Mouse (Mus musculus) CH12.LX (cell line): Measurements from ENCODE around the gene Cdca7. TPM values are rescaled to one million over a fixed set of nuclear protein-coding genes. Genes with fewer than 3 reads are reported as not detected.

Experiments used
- DNase-seq: peaks from one replicate; pipeline ENCODE4 v3.0.0-alpha.2; 2013; ENCODE audit errors: extremely low read depth
- H3K27ac ChIP-seq: 2 replicates; pipeline ENCODE4 v1.5.1; 2012; ENCODE audit warnings: low read depth, mild to moderate bottlenecking, control low read depth, moderate library complexity; ENCODE audit not compliant: insufficient read depth
- H3K27me3 ChIP-seq: replicated peaks from 2 replicates; pipeline ENCODE3; 2012; ENCODE audit warnings: inconsistent platforms
- H3K36me3 ChIP-seq, 2 experiments: replicated peaks in 1 of 2; 2 replicates each; pipeline versions ENCODE3 to v1.6.1; 2012; ENCODE audit warnings: inconsistent platforms in 1 of 2, low read length in 1 of 2, mild to moderate bottlenecking in 1 of 2, mixed read lengths in 1 of 2, moderate library complexity in 1 of 2; ENCODE audit not compliant: control insufficient read depth in 1 of 2, insufficient read depth in 1 of 2
- H3K4me1 ChIP-seq, 2 experiments: 2 replicates each; pipeline ENCODE4 v1.6.1; 2012; ENCODE audit warnings: inconsistent platforms in 1 of 2, moderate library complexity in 1 of 2; ENCODE audit not compliant: insufficient read depth in 2 of 2, control insufficient read depth in 1 of 2
- H3K4me2 ChIP-seq: 2 replicates; pipeline ENCODE4 v1.6.1; 2012; ENCODE audit warnings: low read depth, mild to moderate bottlenecking, control low read depth; ENCODE audit not compliant: poor library complexity, insufficient read depth, severe bottlenecking
- H3K4me3 ChIP-seq, 3 experiments: fragments of 150-350 bp in 1 of 3; sonication (generic) in 1 of 3; replicated peaks in 1 of 3; 2 replicates each; pipeline versions ENCODE3 to v1.5.1; 2011 to 2012; ENCODE audit warnings: low read depth in 2 of 3, low read length in 2 of 3, mild to moderate bottlenecking in 2 of 3, moderate library complexity in 2 of 3, control low read depth in 1 of 3, improper control_type of control experiment in 1 of 3, inconsistent platforms in 1 of 3, mixed read lengths in 1 of 3; ENCODE audit not compliant: poor library complexity in 1 of 3
- H3K79me2 ChIP-seq: replicated peaks from 2 replicates; pipeline ENCODE4 v1.6.1; 2012; ENCODE audit warnings: mild to moderate bottlenecking, moderate library complexity; ENCODE audit not compliant: control insufficient read depth, poor library complexity, insufficient read depth, severe bottlenecking; ENCODE audit errors: extremely low read depth
- H3K9ac ChIP-seq: 2 replicates; pipeline ENCODE4 v1.6.1; 2012; ENCODE audit warnings: low read depth, mild to moderate bottlenecking, control low read depth, moderate library complexity; ENCODE audit not compliant: insufficient read depth
- H3K9me3 ChIP-seq: replicated peaks from 2 replicates; pipeline ENCODE3; 2012; ENCODE audit warnings: low read length, inconsistent platforms, mixed read lengths
- E2F4 ChIP-seq: IDR thresholded peaks from 2 replicates; pipeline ENCODE4 v1.6.1; 2011; ENCODE audit warnings: low read depth, low read length, improper control_type of control experiment; ENCODE audit not compliant: insufficient replicate concordance
- ELF1 ChIP-seq: IDR thresholded peaks from 2 replicates; pipeline ENCODE4 v1.6.1; 2014; ENCODE audit warnings: low read depth, mild to moderate bottlenecking, inconsistent platforms, low read length, improper control_type of control experiment
- ETS1 ChIP-seq: conservative IDR thresholded peaks from 2 replicates; pipeline ENCODE4 v1.6.1; 2012; ENCODE audit warnings: low read depth, mild to moderate bottlenecking, inconsistent platforms, low read length, improper control_type of control experiment, moderate library complexity
- GABPA ChIP-seq: IDR thresholded peaks from 2 replicates; pipeline ENCODE4 v1.6.1; 2012; ENCODE audit warnings: low read depth, low read length, improper control_type of control experiment, inconsistent platforms; ENCODE audit not compliant: insufficient replicate concordance
- IRF4 ChIP-seq: IDR thresholded peaks from 2 replicates; pipeline ENCODE4 v1.6.1; 2014; ENCODE audit warnings: low read depth, mild to moderate bottlenecking, inconsistent platforms, low read length, improper control_type of control experiment
- JUN ChIP-seq: IDR thresholded peaks from 2 replicates; pipeline ENCODE4 v1.6.1; 2011; ENCODE audit warnings: low read depth, mild to moderate bottlenecking, low read length, improper control_type of control experiment, moderate library complexity; ENCODE audit not compliant: insufficient read depth
- KAT2A ChIP-seq: IDR thresholded peaks from 2 replicates; pipeline ENCODE4 v1.6.1; 2012; ENCODE audit warnings: low read length, improper control_type of control experiment, inconsistent platforms; ENCODE audit not compliant: insufficient replicate concordance
- MAFK ChIP-seq: IDR thresholded peaks from 2 replicates; pipeline ENCODE4 v1.6.1; 2011; ENCODE audit warnings: low read length, improper control_type of control experiment; ENCODE audit not compliant: insufficient replicate concordance
- MAX ChIP-seq: IDR thresholded peaks from 2 replicates; pipeline ENCODE4 v1.6.1; 2011; ENCODE audit warnings: low read length, improper control_type of control experiment
- MAZ ChIP-seq: IDR thresholded peaks from 2 replicates; pipeline ENCODE4 v1.6.1; 2012; ENCODE audit warnings: low read depth, mild to moderate bottlenecking, inconsistent platforms, low read length, improper control_type of control experiment, moderate library complexity
- MEF2A ChIP-seq: IDR thresholded peaks from 2 replicates; pipeline ENCODE4 v1.6.1; 2014; ENCODE audit warnings: low read depth, mild to moderate bottlenecking, inconsistent platforms, low read length, improper control_type of control experiment, borderline replicate concordance
- MYC ChIP-seq: IDR thresholded peaks from 2 replicates; pipeline ENCODE4 v1.6.1; 2011; ENCODE audit warnings: low read depth, mild to moderate bottlenecking, improper control_type of control experiment, low read length
- RCOR1 ChIP-seq: conservative IDR thresholded peaks from 2 replicates; pipeline ENCODE4 v1.6.1; 2012; ENCODE audit warnings: low read depth, mild to moderate bottlenecking, inconsistent platforms, low read length, improper control_type of control experiment
- SMC3 ChIP-seq: IDR thresholded peaks from 2 replicates; pipeline ENCODE4 v1.6.1; 2011; ENCODE audit warnings: low read depth, low read length, improper control_type of control experiment
- TCF12 ChIP-seq: IDR thresholded peaks from 2 replicates; pipeline ENCODE4 v1.6.1; 2014; ENCODE audit warnings: low read depth, mild to moderate bottlenecking, inconsistent platforms, low read length, improper control_type of control experiment
- ZKSCAN1 ChIP-seq: IDR thresholded peaks from 2 replicates; pipeline ENCODE4 v1.6.1; 2012; ENCODE audit warnings: low read depth, inconsistent platforms, low read length, improper control_type of control experiment, borderline replicate concordance
- ZMIZ1 ChIP-seq: IDR thresholded peaks from 2 replicates; pipeline ENCODE4 v1.6.1; 2012; ENCODE audit warnings: low read depth, mild to moderate bottlenecking, inconsistent platforms, low read length, improper control_type of control experiment
- dilution Hi-C: fragments of 300-500 bp; cut with MboI; formaldehyde crosslinking; loops from 2 replicates; pipeline ENCODE4 v1.14.3; 2020; ENCODE audit warnings: low sequenced_read_pairs; ENCODE audit not compliant: extremely low pct_unique_long_range_greater_than_20kb, extremely low pct_ligation_motif_present
- in situ Hi-C: fragments of 300-500 bp; cut with MboI; formaldehyde crosslinking; loops from 3 replicates; pipeline ENCODE4 v1.14.3; 2019; ENCODE audit warnings: low sequenced_read_pairs, low pct_ligation_motif_present, low pct_unique_long_range_greater_than_20kb, mixed read lengths
- polyA plus RNA-seq: library from polyadenylated mRNA; unstranded; fragments of >175 nt; gene quantifications from 2 replicates; pipeline ENCODE4 v1.2.1, GENCODE M21; 2012; ENCODE audit warnings: low read depth; ENCODE audit not compliant: insufficient read length
- total RNA-seq, 2 experiments: library from RNA; depleted of rRNA; stranded (reverse); fragments of 300-350 nt in 1 of 2; fragments of >200 nt in 1 of 2; gene quantifications; 2 replicates each; pipeline ENCODE4 v1.2.3; 2012 to 2014

The Cdca7 gene
- total and polyA plus RNA-seq, 3 experiments = 83.5 to 202 (median 114) TPM

DNA sequence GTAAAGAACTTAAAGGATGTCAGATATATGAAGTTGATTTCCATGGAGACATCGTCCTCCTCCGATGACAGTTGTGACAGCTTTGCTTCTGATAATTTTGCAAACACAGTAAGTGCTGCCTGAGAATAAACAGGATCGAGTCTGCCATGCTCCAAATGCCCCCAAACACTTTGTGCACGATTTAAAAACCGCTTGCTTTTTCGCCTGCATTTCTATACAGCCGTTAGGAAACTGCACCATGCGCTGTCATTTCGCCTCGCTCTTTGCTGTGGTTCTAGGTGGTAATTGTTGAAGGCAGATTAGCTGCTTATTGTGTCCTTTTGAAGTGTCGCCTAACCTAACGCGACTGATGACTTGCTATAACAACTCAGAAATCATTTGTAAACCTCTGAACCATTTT, 3.0 kb downstream of the Cdca7 start:
- no peak for DNase-seq
- H3K4me1 ChIP-seq = peaks cover 12 to 44% of the 10 kb centered on the region in 2 experiments
- in situ Hi-C loops = no loop called here
- H3K36me3 ChIP-seq = peaks cover 33 to 57% of the 10 kb centered on the region in 2 experiments
- H3K27me3 ChIP-seq = no peaks in the 10 kb centered on the region
- no peak overlapping the region for H3K4me2 ChIP-seq
- H3K27ac ChIP-seq = no peak overlapping the region
- H3K9ac ChIP-seq = no peak overlapping the region
- H3K9me3 ChIP-seq = no peaks in the 10 kb centered on the region
- TF ChIP-seq RCOR1 (no peak), ZKSCAN1 (no peak), ZMIZ1 (no peak), TCF12 (no peak), MYC (no peak)
- dilution Hi-C loops = no loop called here
- peaks cover 40% of the 10 kb centered on the region for H3K79me2 ChIP-seq
- H3K4me3 ChIP-seq = no peak overlapping the region

DNA sequence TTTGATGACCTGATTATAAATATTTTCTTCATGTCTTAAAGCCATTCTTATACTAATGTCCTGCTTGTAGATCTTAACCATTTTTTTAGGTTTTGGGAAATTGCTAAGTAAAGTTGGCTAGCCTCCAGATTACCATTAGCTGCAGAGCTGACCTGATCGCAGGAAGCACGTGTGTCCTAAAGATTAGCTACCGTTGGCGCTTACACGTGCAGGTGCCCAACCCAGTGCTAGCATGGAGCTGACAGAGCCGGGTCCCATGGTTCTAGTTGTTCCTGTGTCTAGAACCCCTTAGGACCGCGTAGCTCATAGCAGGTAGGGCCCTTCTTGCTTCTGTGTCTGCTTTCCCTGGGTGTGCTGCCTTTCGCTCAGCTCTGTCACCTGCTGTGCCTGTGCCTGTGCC, 3.9 kb downstream of the Cdca7 start:
- H3K4me3 ChIP-seq = no peak overlapping the region
- dilution Hi-C loops (no loop called here), in situ Hi-C loops (no loop called here)
- TF ChIP-seq ETS1 (no peak), IRF4 (no peak), GABPA (no peak), E2F4 (no peak), MAZ (no peak), MAFK (no peak), SMC3 (no peak), KAT2A (no peak), MEF2A (no peak), JUN (no peak), ELF1 (no peak), MAX (no peak)
- DNase-seq = no peak
- H3K9ac ChIP-seq = no peak overlapping the region
- peaks cover 40 to 66% of the 10 kb centered on the region in 2 experiments for H3K36me3 ChIP-seq
- H3K27ac ChIP-seq = no peak overlapping the region
- H3K9me3 ChIP-seq = no peaks in the 10 kb centered on the region
- H3K4me2 ChIP-seq = no peak overlapping the region
- no peaks in the 10 kb centered on the region for H3K27me3 ChIP-seq
- H3K4me1 ChIP-seq = peaks cover 7 to 35% of the 10 kb centered on the region in 2 experiments
- H3K79me2 ChIP-seq = peaks cover 40% of the 10 kb centered on the region
